Mouse (Mus musculus) neutrophil, adult 65 days (primary cell): ENCODE data around the gene Arntl. TPM values are rescaled to one million over a fixed set of nuclear protein-coding genes. Genes with fewer than 3 reads are reported as not detected.

Experiments used
- total RNA-seq: library from RNA; stranded (reverse); gene quantifications from 2 replicates; pipeline ENCODE4 v1.2.4, GENCODE M21; 2023

Arntl gene
- 2.1 and 2.3 TPM in 2 replicates for total RNA-seq

GRCm38 (mm10) chr7:113206644-113207470 lies at the start of gene Arntl:
Arntl (plus strand) TSS chr7:113207465.

Other genes with a start within 250 kb of the Arntl start
- gene Btbd10, start 161.9 kb downstream of the Arntl start, total RNA-seq = 36.1 and 48.6 TPM in 2 replicates
- gene Pth, start 181.1 kb downstream of the Arntl start, total RNA-seq = not detected in 2 replicates